Mouse (Mus musculus): ENCODE results near the gene Pmm1.

GRCm38 (mm10) chr15:81925760-81926445, 34.8 kb downstream of the Pmm1 start, which contains the start of gene Polr3h:
- no peak for TF ChIP-seq CTCF (IDR thresholded peaks at IDR 0.05; ENCODE audit: control insufficient read depth, insufficient read depth, insufficient read length)
- peak; percentile 100 for TF ChIP-seq MAX (IDR thresholded peaks at IDR 0.05)
- no peak for TF ChIP-seq USF1 (IDR thresholded peaks at IDR 0.05; ENCODE audit: low read depth)
- no peak for TF ChIP-seq MYOG (IDR thresholded peaks at IDR 0.05; ENCODE audit: control insufficient read depth, extremely low read depth, insufficient read length)
- no peak for TF ChIP-seq CEBPB (IDR thresholded peaks at IDR 0.05; ENCODE audit: low read depth)
- TF ChIP-seq MYOD1 (IDR thresholded peaks at IDR 0.05; ENCODE audit: control insufficient read depth, insufficient read length, low read depth) = no peak

All from C2C12 (cell line).